Mouse (Mus musculus) midbrain, embryonic 10.5 days (tissue): ENCODE measurements around the gene Tmem88. TPM values are rescaled to one million over a fixed set of nuclear protein-coding genes. Genes with fewer than 3 reads are reported as not detected.

Experiments used
- DNase-seq: peaks from one replicate; pipeline ENCODE4 v3.0.0-alpha.2; 2017; ENCODE audit warnings: low spot score
- H3K27ac ChIP-seq: fragments of 300-500 bp; sonication (generic); replicated peaks from 2 replicates; pipeline ENCODE4 v1.5.1; 2016; ENCODE audit warnings: mild to moderate bottlenecking
- H3K27me3 ChIP-seq: fragments of 300-500 bp; sonication (generic); 2 replicates; pipeline ENCODE4 v1.6.1; 2016; ENCODE audit warnings: low read depth, mild to moderate bottlenecking; ENCODE audit not compliant: poor library complexity, severe bottlenecking
- H3K36me3 ChIP-seq: fragments of 300-500 bp; sonication (generic); 2 replicates; pipeline ENCODE4 v1.6.1; 2016; ENCODE audit warnings: mild to moderate bottlenecking, moderate library complexity
- H3K4me1 ChIP-seq: fragments of 300-500 bp; sonication (generic); 2 replicates; pipeline ENCODE4 v1.6.1; 2016
- H3K4me3 ChIP-seq: fragments of 300-500 bp; sonication (generic); 2 replicates; pipeline ENCODE4 v1.5.1; 2016; ENCODE audit warnings: mild to moderate bottlenecking, moderate library complexity
- H3K9me3 ChIP-seq: fragments of 300-500 bp; sonication (generic); replicated peaks from 2 replicates; pipeline ENCODE4 v1.6.1; 2016; ENCODE audit warnings: mild to moderate bottlenecking
- WGBS: fragments of 180-500 bp; shearing (Covaris S2); methylation state at CpG from one replicate; pipeline ENCODE4 v1.1.7; 2016; 5-methylcytosine and 5-hydroxymethylcytosine counted together
- polyA plus RNA-seq: library from polyadenylated mRNA; unstranded; fragments of >200 nt; fragmentation: Nextera tagmentation; extraction: Ambion mirVana; gene quantifications from 2 replicates; pipeline ENCODE4 v1.2.1, GENCODE M21; 2016

Tmem88 gene
- polyA plus RNA-seq, 1 experiment from 2014 or later, result 21.4 TPM

GRCm38 (mm10) chr11:69382478-69383105, 15.4 kb downstream of the Tmem88 start:
- H3K27ac ChIP-seq, result no peak overlapping the region
- H3K36me3 ChIP-seq, result peaks cover 14% of the 10 kb centered on the region
- H3K4me3 ChIP-seq, result no peak overlapping the region
- no peaks in the 10 kb centered on the region for H3K9me3 ChIP-seq
- DNase-seq, result no peak
- WGBS, result 78% methylated on average over 10 of the region's 10 CpGs
- no peaks in the 10 kb centered on the region for H3K4me1 ChIP-seq
- H3K27me3 ChIP-seq, result no peaks in the 10 kb centered on the region

GRCm38 (mm10) chr11:69381356-69381755, 16.7 kb downstream of the Tmem88 start:
- no peak for DNase-seq
- no peaks in the 10 kb centered on the region for H3K9me3 ChIP-seq
- 81% methylated on average over 6 of the region's 6 CpGs for WGBS
- H3K36me3 ChIP-seq, result peaks cover 21% of the 10 kb centered on the region
- H3K4me1 ChIP-seq, result no peaks in the 10 kb centered on the region
- no peak overlapping the region for H3K4me3 ChIP-seq
- H3K27ac ChIP-seq, result no peak overlapping the region
- H3K27me3 ChIP-seq, result no peaks in the 10 kb centered on the region

GRCm38 (mm10) chr11:69379600-69379999, 18.4 kb downstream of the Tmem88 start:
- no peak overlapping the region for H3K4me3 ChIP-seq
- H3K9me3 ChIP-seq, result no peaks in the 10 kb centered on the region
- no peak overlapping the region for H3K27ac ChIP-seq
- 86% methylated on average over 3 of the region's 3 CpGs for WGBS
- peaks cover 37% of the 10 kb centered on the region for H3K36me3 ChIP-seq
- H3K4me1 ChIP-seq, result no peaks in the 10 kb centered on the region; the same call in 1 of the 2 replicates
- H3K27me3 ChIP-seq, result no peaks in the 10 kb centered on the region
- no peak for DNase-seq

GRCm38 (mm10) chr11:69377766-69378165, 20.3 kb downstream of the Tmem88 start:
- Histone ChIP-seq H3K4me3 (no peak overlapping the region), H3K9me3 (no peaks in the 10 kb centered on the region), H3K27ac (no peak overlapping the region), H3K4me1 (peaks cover 11% of the 10 kb centered on the region), H3K36me3 (peaks cover 54% of the 10 kb centered on the region), H3K27me3 (no peaks in the 10 kb centered on the region)
- WGBS, result 89% methylated on average over 3 of the region's 3 CpGs
- DNase-seq, result no peak

DNA sequence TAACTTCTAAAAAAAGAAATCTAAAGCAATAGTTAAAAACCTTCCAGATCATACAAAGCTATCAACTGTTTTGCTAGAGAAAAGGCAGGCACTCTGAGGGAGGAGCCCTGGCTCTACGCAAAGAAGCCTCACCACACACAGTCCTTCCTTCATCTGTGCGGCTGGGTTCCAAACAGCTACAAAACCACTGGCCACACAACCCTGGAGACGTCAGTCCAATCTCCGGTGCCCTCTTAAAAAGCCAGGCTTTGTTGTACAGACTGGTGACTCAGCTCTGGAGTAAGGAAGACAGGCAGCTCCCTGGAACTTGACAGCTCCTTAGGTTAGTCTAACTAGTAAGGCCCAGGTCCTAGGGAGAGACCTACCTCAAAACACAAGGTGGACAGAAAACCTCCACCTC, 22.4 kb downstream of the Tmem88 start:
- peaks cover 63% of the 10 kb centered on the region for H3K36me3 ChIP-seq
- peaks cover 32% of the 10 kb centered on the region for H3K4me1 ChIP-seq

DNA sequence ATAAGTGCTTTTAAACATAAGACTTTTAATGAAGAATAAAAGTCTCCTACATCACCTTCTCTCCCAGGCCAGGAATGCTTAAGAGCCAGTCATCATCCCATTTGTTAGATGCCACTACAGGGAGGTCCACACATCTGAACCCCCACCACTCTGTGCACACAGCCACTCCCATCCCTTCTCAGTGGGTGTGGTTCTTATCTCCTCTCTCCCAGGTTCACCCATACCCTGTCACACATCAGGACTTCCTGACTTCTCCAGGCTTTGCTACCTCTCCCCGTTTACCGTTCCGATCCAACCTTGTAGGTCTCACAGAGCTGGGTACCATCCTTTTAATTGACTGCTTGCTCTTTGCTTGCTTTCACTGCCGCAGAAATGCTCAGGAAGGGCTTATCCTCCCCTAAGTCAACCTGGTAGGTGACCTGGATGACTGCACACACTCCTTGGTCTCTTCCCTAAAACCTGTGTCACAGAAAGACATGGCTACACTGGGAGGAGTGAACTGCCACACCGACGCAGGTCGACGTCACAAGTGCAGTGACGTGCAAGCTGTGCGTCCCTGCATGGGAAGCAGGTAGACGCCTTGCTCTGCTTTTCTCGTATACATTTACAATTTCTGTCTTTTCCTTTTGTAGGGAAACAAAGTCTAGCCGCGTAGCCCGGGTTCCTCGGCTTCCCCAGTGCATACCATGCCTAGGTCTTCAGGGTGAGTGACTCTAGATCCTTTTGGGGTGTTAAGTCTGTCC, 24.6 kb downstream of the Tmem88 start:
- Histone ChIP-seq H3K4me3 (no peak overlapping the region), H3K4me1 (peaks cover 48% of the 10 kb centered on the region), H3K9me3 (no peaks in the 10 kb centered on the region), H3K27me3 (no peaks in the 10 kb centered on the region), H3K27ac (no peak overlapping the region), H3K36me3 (peaks cover 57% of the 10 kb centered on the region)
- WGBS, result 90% methylated on average over 16 of the region's 16 CpGs
- no peak for DNase-seq

More for the DNA sequence above, 22.4 kb downstream of the Tmem88 start:
- 90% methylated on average over 4 of the region's 4 CpGs for WGBS
- no peak for DNase-seq
- Histone ChIP-seq H3K4me3 (no peak overlapping the region), H3K9me3 (no peaks in the 10 kb centered on the region), H3K27ac (no peak overlapping the region), H3K27me3 (no peaks in the 10 kb centered on the region)

DNA sequence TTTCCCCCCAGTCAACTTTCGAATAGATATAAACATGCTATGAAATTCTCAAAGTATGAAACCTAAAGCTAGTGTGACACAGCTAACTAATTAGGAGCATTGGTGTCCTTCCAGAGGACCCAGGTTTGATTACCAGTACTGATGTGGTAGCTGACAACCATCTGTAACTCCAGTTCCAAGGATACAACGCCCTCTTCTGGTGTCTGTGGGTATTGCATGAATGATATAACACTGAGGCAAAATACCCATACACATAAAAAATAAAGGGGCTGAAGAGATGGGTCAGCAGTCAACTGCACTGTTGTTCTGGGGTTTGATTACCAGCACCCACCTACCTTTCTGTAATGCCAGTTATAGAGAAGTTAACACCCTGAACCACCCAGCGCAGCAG, 25.3 kb downstream of the Tmem88 start:
- Histone ChIP-seq H3K36me3 (peaks cover 51% of the 10 kb centered on the region), H3K9me3 (no peaks in the 10 kb centered on the region), H3K4me3 (no peak overlapping the region), H3K27me3 (no peaks in the 10 kb centered on the region), H3K4me1 (peaks cover 55% of the 10 kb centered on the region), H3K27ac (no peak overlapping the region)
- WGBS, result 62% methylated on average over 3 of the region's 3 CpGs
- no peak for DNase-seq

- H3K36me3 ChIP-seq, result peaks cover 46% of the 10 kb centered on the region
- no peak for DNase-seq
- no peaks in the 10 kb centered on the region for H3K9me3 ChIP-seq
- peak overlapping the region; percentile 97 for H3K4me3 ChIP-seq
- WGBS, result 68% methylated on average over 12 of the region's 12 CpGs
- no peaks in the 10 kb centered on the region for H3K27me3 ChIP-seq
- peaks cover 60% of the 10 kb centered on the region for H3K4me1 ChIP-seq
- H3K27ac ChIP-seq, result peak overlapping the region; percentile 82
Measured at GRCm38 (mm10) chr11:69372056-69372779, 25.8 kb downstream of the Tmem88 start.

DNA sequence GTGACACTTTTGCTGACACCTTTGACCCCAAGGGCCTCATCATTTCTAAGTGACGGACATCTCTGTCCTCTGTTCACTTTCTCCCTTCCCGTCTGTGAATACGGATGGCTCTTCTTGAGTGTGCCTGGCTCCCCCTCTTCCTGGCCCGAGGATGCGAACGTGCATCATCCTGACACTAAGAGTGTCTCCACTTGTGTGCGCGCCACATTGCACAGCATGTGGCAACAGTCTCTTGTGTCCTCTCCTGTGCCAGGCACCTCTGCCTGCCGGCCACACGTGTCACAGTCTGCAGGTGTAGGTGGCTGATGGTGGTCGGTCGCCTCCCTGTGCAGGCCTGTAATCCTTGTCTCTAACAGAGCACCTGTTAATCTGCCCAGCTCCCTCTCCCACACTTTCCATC, 26.4 kb downstream of the Tmem88 start:
- Histone ChIP-seq H3K27ac (peak overlapping the region; percentile 82), H3K36me3 (peaks cover 44% of the 10 kb centered on the region), H3K4me1 (peaks cover 66% of the 10 kb centered on the region), H3K4me3 (peak overlapping the region; percentile 97), H3K9me3 (no peaks in the 10 kb centered on the region), H3K27me3 (no peaks in the 10 kb centered on the region)
- DNase-seq, result no peak
- 31% methylated on average over 12 of the region's 12 CpGs for WGBS

DNA sequence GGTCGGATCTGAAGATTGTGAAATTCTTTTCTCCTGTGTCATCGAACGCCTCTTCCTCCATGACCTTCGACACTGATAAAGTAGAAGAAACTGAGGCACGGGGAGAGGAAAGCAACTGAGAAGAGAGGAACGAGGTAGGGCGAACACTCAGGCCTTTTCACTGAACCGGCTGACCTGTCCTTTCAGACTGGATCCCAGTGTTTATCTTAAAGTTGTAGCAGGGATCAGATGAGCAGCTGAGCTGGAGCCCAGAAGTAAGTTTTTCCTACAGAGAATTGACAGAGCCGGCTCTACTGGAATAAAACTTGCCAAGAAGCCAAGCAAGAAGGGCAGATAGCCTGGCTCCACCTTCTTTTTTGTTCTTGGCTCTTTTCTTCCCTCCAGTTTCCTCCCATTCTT, 27.2 kb downstream of the Tmem88 start:
- WGBS, result 17% methylated on average over 9 of the region's 9 CpGs
- peak overlapping the region; percentile 97 for H3K4me3 ChIP-seq
- peak overlapping the region; percentile 82 for H3K27ac ChIP-seq
- peaks cover 37% of the 10 kb centered on the region for H3K36me3 ChIP-seq
- peaks cover 74% of the 10 kb centered on the region for H3K4me1 ChIP-seq
- H3K27me3 ChIP-seq, result no peaks in the 10 kb centered on the region
- no peak for DNase-seq
- H3K9me3 ChIP-seq, result no peaks in the 10 kb centered on the region

- Histone ChIP-seq H3K27me3 (no peaks in the 10 kb centered on the region), H3K36me3 (peaks cover 32% of the 10 kb centered on the region), H3K27ac (peak overlapping the region; percentile 100), H3K4me1 (peaks cover 80% of the 10 kb centered on the region), H3K9me3 (no peaks in the 10 kb centered on the region), H3K4me3 (peak overlapping the region; percentile 97)
- 38% methylated on average over 2 of the region's 2 CpGs for WGBS
- DNase-seq, result no peak
Measured at GRCm38 (mm10) chr11:69369990-69370816, 27.8 kb downstream of the Tmem88 start.

- H3K9me3 ChIP-seq, result no peaks in the 10 kb centered on the region
- DNase-seq, result peak; percentile 63
- 4% methylated on average over 16 of the region's 34 CpGs for WGBS
- H3K27me3 ChIP-seq, result no peaks in the 10 kb centered on the region
- H3K36me3 ChIP-seq, result peaks cover 27% of the 10 kb centered on the region
- H3K4me3 ChIP-seq, result peak within 1 kb of the TSS; percentile 97
- peak within 1 kb of the TSS; percentile 100 for H3K27ac ChIP-seq
- peaks cover 88% of the 10 kb centered on the region for H3K4me1 ChIP-seq
Measured at GRCm38 (mm10) chr11:69369215-69369989, 28.6 kb downstream of the Tmem88 start, which contains the start of gene Chd3. TSS of gene Chd3 (minus strand) at chr11:69369406.
